Mouse (Mus musculus): ENCODE results near the gene Otp. TPM values are rescaled to one million over a fixed set of nuclear protein-coding genes. Genes with fewer than 3 reads are reported as not detected.

Gene Otp
- total and polyA plus RNA-seq, 3 experiments = not detected

Other genes starting within 250 kb of the Otp start
- 141 and 184 TPM in 2 replicates for gene Tbca, start 86.7 kb upstream of the Otp start, total RNA-seq (2012; rRNA removed)
- gene Tbca, start 86.7 kb upstream of the Otp start, total RNA-seq (2014; rRNA removed) = 552 and 646 TPM in 2 replicates
- gene Tbca, start 86.7 kb upstream of the Otp start, polyA plus RNA-seq (2012; ENCODE audit: insufficient read length, low read depth) = 196 and 239 TPM in 2 replicates
- gene Wdr41, start 100.7 kb downstream of the Otp start, total RNA-seq (2012; rRNA removed) = 5.0 and 5.9 TPM in 2 replicates
- gene Wdr41, start 100.7 kb downstream of the Otp start, total RNA-seq (2014; rRNA removed) = 10.0 and 10.7 TPM in 2 replicates
- 10.3 and 12.7 TPM in 2 replicates for gene Wdr41, start 100.7 kb downstream of the Otp start, polyA plus RNA-seq (2012; ENCODE audit: insufficient read length, low read depth)

Data from CH12.LX (cell line).